Mouse (Mus musculus) lung, postnatal 0 days (tissue): ENCODE measurements around the gene Gm10134.

Experiments
- CTCF ChIP-seq: IDR thresholded peaks from 2 replicates; pipeline ENCODE4 v1.5.1; 2016; ENCODE audit warnings: antibody characterized with exemption, mild to moderate bottlenecking
- EP300 ChIP-seq: IDR thresholded peaks from 2 replicates; pipeline ENCODE4 v1.6.1; 2016; ENCODE audit warnings: antibody characterized with exemption, mild to moderate bottlenecking, control low read depth

GRCm38 (mm10) chr2:28465836-28466518 is 39.9 kb upstream of the Gm10134 start, which contains the start of gene 1700007K13Rik:
- TF ChIP-seq CTCF (no peak), EP300 (no peak)
